Mouse (Mus musculus) CH12.LX (cell line): ENCODE measurements at regions not wholly inside any gene's neighbourhood (a gene's known extent, or its start where the extent isn't known, plus 50 kb on each side); places are given as distances from the start of the nearest gene placed in this dataset.

Experiments
- CHD2 ChIP-seq: IDR thresholded peaks from 2 replicates; pipeline ENCODE4 v1.6.1; 2011; ENCODE audit warnings: low read length, improper control_type of control experiment
- CTCF ChIP-seq, 2 experiments: IDR thresholded peaks in 1 of 2; conservative IDR thresholded peaks in 1 of 2; 2 replicates each; pipeline ENCODE4 v1.5.1; 2011 to 2012; ENCODE audit warnings: low read depth in 2 of 2, low read length in 2 of 2, improper control_type of control experiment in 1 of 2, inconsistent platforms in 1 of 2, mild to moderate bottlenecking in 1 of 2, moderate library complexity in 1 of 2
- E2F4 ChIP-seq: IDR thresholded peaks from 2 replicates; pipeline ENCODE4 v1.6.1; 2011; ENCODE audit warnings: low read depth, low read length, improper control_type of control experiment; ENCODE audit not compliant: insufficient replicate concordance
- EP300 ChIP-seq: IDR thresholded peaks from 2 replicates; pipeline ENCODE4 v1.6.1; 2011; ENCODE audit warnings: low read length, improper control_type of control experiment
- GABPA ChIP-seq: IDR thresholded peaks from 2 replicates; pipeline ENCODE4 v1.6.1; 2012; ENCODE audit warnings: low read depth, low read length, improper control_type of control experiment, inconsistent platforms; ENCODE audit not compliant: insufficient replicate concordance
- JUN ChIP-seq: IDR thresholded peaks from 2 replicates; pipeline ENCODE4 v1.6.1; 2011; ENCODE audit warnings: low read depth, mild to moderate bottlenecking, low read length, improper control_type of control experiment, moderate library complexity; ENCODE audit not compliant: insufficient read depth
- MAX ChIP-seq: IDR thresholded peaks from 2 replicates; pipeline ENCODE4 v1.6.1; 2011; ENCODE audit warnings: low read length, improper control_type of control experiment
- RCOR1 ChIP-seq: conservative IDR thresholded peaks from 2 replicates; pipeline ENCODE4 v1.6.1; 2012; ENCODE audit warnings: low read depth, mild to moderate bottlenecking, inconsistent platforms, low read length, improper control_type of control experiment
- ZC3H11A ChIP-seq: IDR thresholded peaks from 2 replicates; pipeline ENCODE4 v1.6.1; 2012; ENCODE audit warnings: low read depth, mild to moderate bottlenecking, inconsistent platforms, low read length, improper control_type of control experiment
- ZNF384 ChIP-seq: IDR thresholded peaks from 2 replicates; pipeline ENCODE4 v1.6.1; 2012; ENCODE audit warnings: low read depth, low read length, improper control_type of control experiment, inconsistent platforms

- TF ChIP-seq ZC3H11A (no peak), E2F4 (no peak), ZNF384 (no peak), EP300 (no peak), MAX (no peak), CHD2 (no peak), RCOR1 (no peak), JUN (no peak), CTCF (conservative IDR thresholded peaks at IDR 0.05 in 1 of 2, IDR thresholded peaks at IDR 0.05 in 1 of 2; ENCODE audit: low read depth in 2 of 2, low read length in 2 of 2) (no peak), GABPA (no peak)
Measured at GRCm38 (mm10) chr3:15022773-15023172, 136.7 kb downstream of the Car2 start.
